Mouse (Mus musculus): Measurements from ENCODE around the gene Ston2.

DNA sequence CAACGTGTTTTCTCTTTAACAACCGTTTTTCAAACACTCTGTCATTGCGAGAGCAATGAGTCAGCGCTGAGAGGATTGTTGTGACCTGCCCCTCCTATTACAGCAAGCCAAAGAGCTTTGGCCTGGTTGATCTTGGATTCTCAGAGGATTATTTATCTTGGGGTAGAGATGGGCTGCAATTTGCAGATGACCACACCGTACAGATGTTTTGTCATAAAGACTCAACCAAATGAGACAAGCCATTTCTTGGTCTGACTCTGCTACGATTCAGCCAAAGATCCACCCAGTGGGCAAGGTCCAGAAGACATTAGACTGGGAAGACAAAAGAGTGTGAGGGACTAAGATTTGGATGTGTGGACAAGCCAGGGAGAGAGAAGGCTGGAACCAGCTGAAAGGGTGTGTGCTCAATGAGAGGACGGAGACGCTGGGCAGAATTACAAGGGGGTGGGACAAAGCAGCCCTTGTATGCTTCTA is 13.3 kb downstream of the Ston2 start:
- peak; percentile 9; the same call in 1 of the 2 replicates for TF ChIP-seq CTCF (IDR thresholded peaks at IDR 0.05)
- no peak for TF ChIP-seq POLR2A (IDR thresholded peaks at IDR 0.05; ENCODE audit: insufficient read depth, low read depth, low read length)

All from heart, adult 2 months (tissue).